Mouse (Mus musculus) ES-Bruce4 (cell line): ENCODE measurements around the gene Sgk1. TPM values are rescaled to one million over a fixed set of nuclear protein-coding genes. Genes with fewer than 3 reads are reported as not detected.

Experiments used
- H3K27ac ChIP-seq: 2 replicates; pipeline ENCODE4 v1.5.1; 2012; ENCODE audit warnings: low read length, inconsistent platforms; ENCODE audit not compliant: insufficient read depth
- H3K27me3 ChIP-seq: 2 replicates; pipeline ENCODE4 v1.6.1; 2012; ENCODE audit warnings: mild to moderate bottlenecking, low read length, inconsistent platforms; ENCODE audit not compliant: control insufficient read depth, poor library complexity, insufficient read depth, severe bottlenecking
- H3K36me3 ChIP-seq: 2 replicates; pipeline ENCODE4 v1.6.1; 2012; ENCODE audit warnings: inconsistent platforms, mild to moderate bottlenecking, low read length, moderate library complexity; ENCODE audit not compliant: control insufficient read depth, poor library complexity, insufficient read depth, severe bottlenecking
- H3K4me1 ChIP-seq: one replicate; pipeline ENCODE4 v1.8.1; 2011; ENCODE audit warnings: low read length; ENCODE audit not compliant: control insufficient read depth, insufficient read depth
- H3K4me3 ChIP-seq: 2 replicates; pipeline ENCODE4 v1.5.1; 2011; ENCODE audit warnings: low read depth, mild to moderate bottlenecking, low read length
- H3K9ac ChIP-seq: 2 replicates; pipeline ENCODE4 v1.6.1; 2012; ENCODE audit warnings: low read depth, mild to moderate bottlenecking, inconsistent platforms; ENCODE audit not compliant: poor library complexity, severe bottlenecking
- H3K9me3 ChIP-seq: replicated peaks from 2 replicates; pipeline ENCODE4 v1.6.1; 2012; ENCODE audit warnings: mild to moderate bottlenecking, low read length, inconsistent platforms; ENCODE audit not compliant: control insufficient read depth, poor library complexity, insufficient read depth, severe bottlenecking
- CTCF ChIP-seq: IDR thresholded peaks from one replicate; pipeline ENCODE4 v1.8.1; 2011; ENCODE audit warnings: low read depth, low read length
- EP300 ChIP-seq: IDR thresholded peaks from 2 replicates; pipeline ENCODE4 v1.6.1; 2011; ENCODE audit warnings: low read depth, low read length; ENCODE audit not compliant: insufficient read depth
- POLR2A ChIP-seq: IDR thresholded peaks from one replicate; pipeline ENCODE4 v1.8.1; 2011; ENCODE audit warnings: low read length; ENCODE audit not compliant: insufficient read depth
- polyA plus RNA-seq: library from polyadenylated mRNA; stranded (reverse); fragments of >200 nt; gene quantifications from 2 replicates; pipeline ENCODE4 v1.2.4, GENCODE M21; 2011; ENCODE audit warnings: low read depth; ENCODE audit not compliant: missing spikeins, insufficient read depth, insufficient read length

The Sgk1 gene
- polyA plus RNA-seq, 1 experiment: 386 TPM

DNA sequence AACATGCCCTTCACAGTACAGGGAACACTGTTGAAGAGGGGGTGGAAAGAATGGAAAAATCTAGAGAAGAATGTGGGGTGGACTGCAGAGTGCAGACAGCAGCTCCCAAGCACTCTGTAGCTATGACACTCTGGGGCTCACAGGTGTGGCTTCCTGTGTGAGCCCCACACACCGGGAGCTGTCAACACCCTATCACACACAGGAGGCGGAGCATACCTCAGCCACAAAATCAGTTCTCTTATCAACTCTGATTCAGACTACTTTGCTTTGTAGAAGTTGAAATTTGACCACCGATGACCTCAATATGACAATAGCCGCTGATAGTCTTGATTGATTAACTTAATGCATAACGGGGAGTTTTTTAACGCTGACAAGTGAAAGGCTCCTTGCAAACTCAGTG is 93.4 kb downstream of the Sgk1 start:
- no peak for TF ChIP-seq CTCF
- TF ChIP-seq EP300: no peak
- no peak for TF ChIP-seq POLR2A
- no peak overlapping the region for H3K9ac ChIP-seq
- H3K4me3 ChIP-seq: no peak overlapping the region
- no peaks in the 10 kb centered on the region for H3K27me3 ChIP-seq
- no peaks in the 10 kb centered on the region for H3K36me3 ChIP-seq
- no peaks in the 10 kb centered on the region for H3K9me3 ChIP-seq
- H3K4me1 ChIP-seq: no peaks in the 10 kb centered on the region
- H3K27ac ChIP-seq: no peak overlapping the region

GRCm38 (mm10) chr10:21976253-21976652 is 94.3 kb downstream of the Sgk1 start:
- H3K27me3 ChIP-seq: no peaks in the 10 kb centered on the region
- no peak overlapping the region for H3K27ac ChIP-seq
- H3K36me3 ChIP-seq: no peaks in the 10 kb centered on the region
- H3K9me3 ChIP-seq: no peaks in the 10 kb centered on the region
- no peak overlapping the region for H3K4me3 ChIP-seq
- TF ChIP-seq EP300: no peak
- no peak for TF ChIP-seq POLR2A
- no peak for TF ChIP-seq CTCF
- H3K9ac ChIP-seq: no peak overlapping the region
- H3K4me1 ChIP-seq: no peaks in the 10 kb centered on the region

GRCm38 (mm10) chr10:21978421-21978820 is 96.4 kb downstream of the Sgk1 start:
- peak overlapping the region; percentile 91 for H3K9ac ChIP-seq
- peak overlapping the region; percentile 74 for H3K27ac ChIP-seq
- H3K27me3 ChIP-seq: no peaks in the 10 kb centered on the region
- no peaks in the 10 kb centered on the region for H3K36me3 ChIP-seq
- peak overlapping the region; percentile 74 for H3K4me3 ChIP-seq
- no peaks in the 10 kb centered on the region for H3K4me1 ChIP-seq
- no peaks in the 10 kb centered on the region for H3K9me3 ChIP-seq
- TF ChIP-seq CTCF (no peak), EP300 (peak; percentile 67)

DNA sequence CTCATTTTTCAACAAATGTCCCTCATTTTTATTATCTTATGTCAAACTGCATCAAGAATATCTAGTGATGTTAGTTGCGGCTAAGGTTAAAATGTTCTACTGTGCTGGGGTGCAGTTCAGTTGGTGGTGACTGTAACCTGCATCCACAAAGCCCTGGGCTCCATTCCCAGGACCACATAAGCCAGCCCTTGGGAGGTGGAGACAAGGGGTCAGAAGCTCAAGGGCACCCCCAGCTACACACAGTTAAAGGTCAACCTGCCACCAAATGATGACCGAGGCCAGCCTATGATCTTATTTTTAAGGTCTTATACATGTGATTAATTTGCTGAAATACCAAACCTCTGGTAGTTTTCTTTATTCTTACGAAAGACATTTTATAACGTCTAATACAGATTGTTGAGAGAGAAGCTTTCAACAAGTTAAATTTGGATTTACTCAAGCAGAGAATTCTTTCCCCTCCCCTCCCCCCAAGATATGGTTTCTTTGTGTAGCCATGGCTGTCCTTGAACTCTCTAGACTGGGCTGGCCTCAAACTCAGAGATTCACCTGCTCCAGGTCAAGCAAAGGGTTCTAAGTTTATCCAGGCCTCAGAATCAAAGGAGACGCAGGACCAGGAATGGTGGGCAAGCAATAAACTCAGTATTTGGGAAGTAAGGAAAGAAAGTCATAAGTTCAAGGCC is 97.4 kb downstream of the Sgk1 start:
- Histone ChIP-seq H3K4me1 (no peaks in the 10 kb centered on the region), H3K9me3 (no peaks in the 10 kb centered on the region), H3K36me3 (no peaks in the 10 kb centered on the region), H3K9ac (peak overlapping the region; percentile 91), H3K4me3 (peak overlapping the region; percentile 68), H3K27ac (peak overlapping the region; percentile 86), H3K27me3 (no peaks in the 10 kb centered on the region)
- TF ChIP-seq CTCF: no peak
- peak; percentile 73; the same call in 1 of the 2 replicates for TF ChIP-seq EP300
- TF ChIP-seq POLR2A: no peak

GRCm38 (mm10) chr10:21980780-21981435 is 98.9 kb downstream of the Sgk1 start:
- no peak for TF ChIP-seq POLR2A
- TF ChIP-seq CTCF: no peak
- peak; percentile 90 for TF ChIP-seq EP300
- Histone ChIP-seq H3K4me3 (peak overlapping the region; percentile 55), H3K36me3 (no peaks in the 10 kb centered on the region; the same call in 1 of the 2 replicates), H3K27me3 (no peaks in the 10 kb centered on the region), H3K27ac (peak overlapping the region; percentile 98), H3K9ac (peak overlapping the region; percentile 61; the same call in 1 of the 2 replicates), H3K9me3 (no peaks in the 10 kb centered on the region), H3K4me1 (no peaks in the 10 kb centered on the region)

GRCm38 (mm10) chr10:21982303-21982702 is 100.3 kb downstream of the Sgk1 start:
- Histone ChIP-seq H3K36me3 (peaks cover 5% of the 10 kb centered on the region; the same call in 1 of the 2 replicates), H3K9me3 (no peaks in the 10 kb centered on the region), H3K27ac (peak overlapping the region; percentile 98)

More at GRCm38 (mm10) chr10:21982303-21982702, 100.3 kb downstream of the Sgk1 start:
- TF ChIP-seq EP300 (peak; percentile 89), CTCF (no peak), POLR2A (no peak)
- Histone ChIP-seq H3K4me1 (no peaks in the 10 kb centered on the region), H3K9ac (peak overlapping the region; percentile 55), H3K4me3 (no peak overlapping the region), H3K27me3 (no peaks in the 10 kb centered on the region)
